Mouse (Mus musculus): Measurements from ENCODE around the gene Man1c1.

DNA sequence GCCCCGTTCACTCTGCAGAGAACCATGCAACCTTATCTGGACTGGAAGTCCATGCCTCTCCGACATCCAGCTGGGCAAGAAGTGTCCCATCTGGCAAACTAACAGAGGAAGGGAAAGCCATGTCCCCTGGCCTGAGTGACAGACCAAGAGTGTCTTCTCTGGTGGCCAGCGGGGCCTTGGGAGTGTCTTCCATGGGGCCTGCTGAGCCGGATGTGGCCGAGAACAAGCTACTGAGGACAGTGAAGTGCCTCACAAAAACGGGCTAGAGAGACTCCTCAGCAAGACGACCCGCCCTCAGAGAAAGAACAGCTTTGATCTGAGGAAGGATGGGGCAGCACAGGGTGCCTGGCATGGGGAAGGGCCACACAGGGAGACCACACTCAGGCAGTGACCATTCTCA is 67.7 kb downstream of the Man1c1 start:
- TF ChIP-seq CTCF (IDR thresholded peaks at IDR 0.05; ENCODE audit: low read depth, low read length) (no peak), POLR2AphosphoS5 (IDR thresholded peaks at IDR 0.05; ENCODE audit: insufficient replicate concordance, low read depth, low read length) (no peak), TAL1 (conservative IDR thresholded peaks at IDR 0.05; ENCODE audit: low read depth, low read length) (no peak), GATA1 (IDR thresholded peaks at IDR 0.05; ENCODE audit: borderline replicate concordance, low read length) (no peak)

Data from G1E (cell line).